Mouse (Mus musculus) mouse embryonic stem cell (cell line): ENCODE results near the gene Ush2a.

Experiments
- in situ Hi-C, 2 experiments: fragments of 300-500 bp; cut with MboI; formaldehyde crosslinking; loops; 1 replicate in 1 of 2; 3 replicates in 1 of 2; pipeline ENCODE4 v1.14.3; 2019 to 2020; ENCODE audit warnings: low sequenced_read_pairs in 2 of 2, low pct_unique_long_range_greater_than_20kb in 1 of 2, mixed read lengths in 1 of 2; ENCODE audit not compliant: unreplicated experiment in 1 of 2

Gene Ush2a

DNA sequence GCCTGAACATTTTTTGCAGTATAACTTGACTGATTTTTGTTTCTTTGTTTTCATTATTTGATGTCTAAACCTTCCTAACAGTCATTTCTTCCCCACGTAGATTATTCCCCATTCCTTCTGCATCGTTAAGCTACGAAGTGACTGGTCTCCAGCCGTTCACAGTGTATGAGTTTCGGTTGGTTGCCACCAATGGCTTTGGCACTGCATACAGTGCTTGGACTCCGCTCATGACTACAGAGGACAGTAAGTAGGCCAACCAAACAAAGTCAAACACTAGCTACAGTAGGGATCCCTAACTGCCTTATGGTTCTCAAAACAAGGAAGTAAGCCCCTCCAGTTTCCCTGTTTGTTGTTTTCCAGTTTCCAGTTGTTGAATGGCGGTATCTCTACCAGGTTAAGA lies 453.1 kb downstream of the Ush2a start:
- in situ Hi-C loops: no loop called here

DNA sequence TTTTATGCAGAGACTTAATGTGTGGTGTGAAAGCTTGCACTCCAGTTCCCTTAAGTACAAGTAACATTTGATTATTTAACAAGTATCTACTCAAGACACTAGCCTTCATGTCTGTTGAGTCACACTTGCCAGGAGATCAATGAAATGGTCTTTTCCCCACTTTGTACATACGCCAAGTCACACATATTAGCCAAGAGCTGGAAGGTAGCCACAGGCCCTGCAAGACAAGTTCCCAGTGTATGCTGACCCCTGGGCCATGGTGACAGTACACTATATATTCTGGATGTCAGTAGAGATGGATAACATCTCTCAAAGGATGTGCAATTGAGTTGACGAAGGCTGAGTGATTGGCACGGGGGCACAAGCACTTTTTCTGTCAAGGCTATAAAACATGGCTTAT lies 455.1 kb downstream of the Ush2a start:
- in situ Hi-C loops: no loop called here

DNA sequence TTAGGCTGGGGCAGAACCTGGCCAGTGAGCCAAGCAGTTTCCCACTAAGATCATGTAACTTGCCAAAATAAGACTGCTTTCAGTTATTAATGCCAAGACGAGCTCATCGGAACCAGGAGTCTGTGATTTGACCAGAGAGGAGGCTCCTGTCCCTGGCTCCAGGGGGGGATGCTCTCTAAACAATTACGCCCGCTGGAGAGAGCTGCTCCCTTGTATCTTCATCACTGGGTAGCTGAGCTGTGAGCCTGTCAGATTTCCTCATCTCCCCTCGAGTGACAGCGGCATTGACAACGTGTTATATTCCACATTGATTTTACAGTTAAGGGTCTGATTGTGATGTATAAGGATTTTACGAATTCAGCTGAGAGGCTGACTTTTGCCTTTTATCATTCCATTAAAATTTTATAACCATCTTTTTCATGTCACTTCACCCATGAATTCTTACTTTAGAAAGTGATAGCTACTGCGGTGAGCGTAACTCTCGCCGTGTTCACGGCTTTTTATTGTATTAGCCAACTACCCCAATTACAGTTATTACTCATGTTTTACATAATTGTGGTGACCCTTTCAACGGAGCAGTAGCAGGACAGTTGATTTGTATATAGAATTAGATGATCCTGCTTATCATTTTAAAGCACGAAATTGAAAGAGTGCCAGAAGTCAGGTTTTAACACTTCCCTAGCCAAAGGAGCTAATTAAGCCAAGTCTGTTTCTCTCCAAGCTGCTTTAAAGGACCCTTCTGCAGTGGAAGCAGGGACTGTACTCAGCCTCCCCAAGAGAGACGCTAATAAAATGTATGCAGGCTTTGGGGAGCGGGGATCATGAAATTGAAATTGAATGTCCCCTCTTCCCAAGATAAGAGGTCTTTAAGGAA lies 463.5 kb downstream of the Ush2a start:
- in situ Hi-C loops: no loop called here

DNA sequence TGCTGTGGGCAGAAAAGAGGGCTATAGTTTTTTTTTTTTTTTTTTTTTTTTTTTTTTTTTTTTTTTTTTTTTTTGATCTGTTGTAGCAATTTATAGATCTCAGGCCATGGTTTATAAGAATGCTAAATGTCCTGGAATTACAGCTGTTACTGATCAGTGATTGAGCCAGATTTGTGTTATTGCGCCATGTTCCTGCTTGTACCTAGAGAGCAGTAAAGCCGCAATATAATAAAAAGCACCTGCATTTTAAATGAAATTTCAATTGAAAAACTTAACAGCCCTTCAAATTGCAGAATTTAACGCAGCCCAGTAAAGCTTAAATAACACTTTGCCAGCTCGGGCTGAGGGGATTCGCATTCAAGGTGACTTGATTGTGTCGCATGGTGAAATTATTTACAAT lies 465.1 kb downstream of the Ush2a start:
- in situ Hi-C loops: no loop called here

DNA sequence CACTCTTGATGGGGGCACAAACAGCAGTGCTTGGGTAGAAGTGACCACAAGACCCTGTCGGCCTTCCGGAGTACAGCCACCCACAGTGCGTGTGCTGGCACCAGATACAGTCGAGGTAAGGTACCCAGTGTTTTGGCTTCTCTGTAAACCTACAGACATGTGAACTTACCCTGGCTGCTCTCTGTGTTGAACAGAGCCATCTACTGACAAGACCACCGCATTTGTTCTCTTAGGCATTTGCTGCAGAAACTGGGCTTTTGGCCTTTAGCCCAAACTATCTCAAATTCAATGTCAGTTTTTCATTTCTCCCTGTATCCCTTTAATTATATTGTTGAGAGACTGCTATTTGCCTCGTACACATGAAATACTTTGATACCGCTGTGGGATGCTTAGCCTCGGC lies 466.8 kb downstream of the Ush2a start:
- in situ Hi-C loops: no loop called here

DNA sequence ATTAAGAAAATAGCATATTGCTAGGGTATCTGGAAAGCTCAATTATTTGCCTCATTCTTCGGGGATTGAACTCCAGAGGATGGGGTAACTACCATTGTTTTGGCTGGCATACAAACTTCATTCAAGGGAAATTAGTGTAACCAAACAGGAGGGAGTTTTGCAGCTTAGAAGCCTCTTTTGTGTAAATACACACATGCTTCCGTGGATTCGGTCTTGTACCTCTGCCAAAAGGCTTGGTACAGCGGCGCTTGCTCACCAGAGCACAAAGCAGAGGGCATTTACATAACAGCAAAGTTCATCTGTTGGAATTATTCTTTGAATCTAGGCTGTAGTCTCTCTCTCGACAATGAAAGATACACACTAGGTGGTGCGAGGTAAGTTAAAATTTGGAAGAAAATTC lies 467.4 kb downstream of the Ush2a start:
- in situ Hi-C loops: no loop called here

DNA sequence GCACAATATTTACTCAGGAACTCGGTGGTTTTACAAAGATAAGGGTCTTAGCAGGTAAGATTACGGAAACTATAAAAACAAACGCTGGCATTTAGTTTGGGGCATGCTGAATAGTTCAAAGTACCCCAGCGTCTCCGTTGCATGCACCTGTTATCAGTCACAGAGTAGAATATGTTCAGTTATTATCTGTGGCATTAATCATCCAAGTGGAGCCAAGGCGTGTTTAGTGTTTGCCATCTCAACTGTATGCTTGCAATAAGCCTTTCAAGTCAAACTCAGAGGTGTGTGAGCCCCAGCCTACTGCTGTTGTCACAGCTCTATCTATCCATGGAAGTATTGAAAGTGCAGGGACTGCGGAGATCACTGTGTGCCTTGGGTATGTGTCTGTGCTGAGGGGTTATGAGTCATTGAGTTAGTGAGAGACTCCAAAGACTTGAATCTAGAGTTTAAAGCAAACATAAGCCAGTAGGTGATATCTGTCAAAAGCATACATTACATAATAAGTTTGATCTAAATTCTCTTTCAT lies 473.0 kb downstream of the Ush2a start:
- in situ Hi-C loops: no loop called here

DNA sequence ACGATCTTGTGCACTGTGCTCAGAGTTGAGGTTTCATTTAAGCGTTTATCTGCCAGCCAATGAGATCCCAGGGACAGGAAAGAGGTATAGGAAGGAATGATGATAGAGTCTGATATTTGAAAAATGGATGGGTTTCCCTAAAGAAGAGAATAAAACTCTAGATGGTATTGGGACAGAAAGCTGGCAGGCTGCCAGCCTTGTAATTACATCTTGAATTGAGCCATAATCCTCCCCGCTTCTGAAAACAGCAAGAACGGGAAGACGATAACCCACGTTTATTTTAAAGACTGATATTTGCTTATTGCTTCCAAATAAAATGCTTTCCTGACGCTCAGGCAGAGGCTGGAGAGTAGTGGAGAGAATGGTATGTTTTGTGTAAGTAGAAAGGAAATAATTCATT lies 481.1 kb downstream of the Ush2a start:
- in situ Hi-C loops: no loop called here

DNA sequence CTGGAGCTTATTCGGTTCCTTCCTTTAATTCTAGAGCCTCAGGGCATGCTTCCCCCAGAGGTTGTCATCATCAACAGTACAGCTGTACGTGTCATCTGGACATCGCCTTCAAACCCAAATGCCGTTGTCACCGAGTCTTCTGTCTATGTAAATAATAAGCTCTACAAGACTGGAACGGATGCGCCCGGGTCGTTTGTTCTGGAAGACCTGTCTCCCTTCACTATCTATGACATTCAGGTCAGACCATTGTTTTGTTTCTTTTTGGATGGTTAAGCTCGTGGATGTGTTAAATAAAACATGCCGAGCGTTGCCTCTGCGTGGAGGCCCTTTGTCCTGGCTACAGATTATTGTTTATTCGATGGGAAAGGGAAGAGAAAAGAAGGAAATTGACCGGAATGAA lies 493.2 kb downstream of the Ush2a start:
- in situ Hi-C loops: no loop called here

DNA sequence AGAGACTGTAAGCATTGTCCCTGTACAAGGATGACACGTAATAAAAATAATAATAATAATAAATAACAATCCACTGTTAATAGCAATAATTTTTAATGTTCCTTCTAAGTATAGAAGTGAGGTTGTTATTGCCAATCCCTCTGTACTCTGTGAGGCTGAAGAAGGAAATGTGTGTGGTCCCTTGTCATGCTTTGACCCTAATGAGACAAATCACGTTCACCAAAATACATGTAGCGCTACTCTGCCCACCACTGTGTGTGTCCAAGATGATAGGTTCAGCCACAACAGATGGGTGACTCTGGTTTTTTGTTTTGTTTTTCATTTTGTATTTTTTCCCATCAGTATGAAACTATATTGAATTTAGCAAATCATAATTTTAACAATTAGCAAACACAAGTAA lies 498.7 kb downstream of the Ush2a start:
- in situ Hi-C loops: no loop called here

DNA sequence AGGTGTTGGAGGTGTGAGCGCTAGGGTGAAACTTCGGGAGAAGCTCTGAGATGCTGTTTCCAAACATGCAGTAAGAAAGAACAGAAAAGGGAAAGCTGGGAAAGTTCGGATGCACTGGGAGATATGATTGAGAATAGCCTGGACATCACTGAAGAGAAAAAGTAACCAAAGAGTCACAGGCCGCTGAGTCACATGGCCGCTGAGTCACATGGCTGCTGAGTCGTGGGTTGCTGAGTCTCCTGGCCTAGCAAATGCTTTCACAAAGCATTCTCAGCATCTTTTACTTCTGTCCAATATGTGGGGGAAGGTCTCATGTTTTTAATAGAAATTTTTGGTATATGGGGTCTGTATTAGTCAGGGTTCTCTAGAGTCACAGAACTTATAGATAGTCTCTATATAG lies 500.6 kb downstream of the Ush2a start:
- in situ Hi-C loops: no loop called here

DNA sequence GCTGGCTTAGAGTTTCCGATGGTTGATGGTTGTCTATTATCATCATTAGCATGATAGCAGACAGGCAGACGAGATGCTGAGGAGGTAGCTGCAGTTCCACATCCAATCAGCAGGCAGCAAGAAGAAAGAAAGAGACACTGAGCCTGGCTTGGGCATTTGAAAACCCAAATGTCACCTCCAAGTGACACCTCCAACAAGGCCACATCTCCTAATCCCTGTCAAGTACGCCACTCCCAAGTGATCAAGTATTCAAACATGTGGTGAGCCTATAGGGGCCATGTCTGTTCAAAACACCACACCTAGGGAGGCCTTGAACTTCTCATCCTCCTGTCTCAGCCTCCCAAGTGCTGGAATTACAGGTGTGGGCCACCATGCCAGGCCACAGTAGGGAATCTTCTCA lies 501.9 kb downstream of the Ush2a start:
- in situ Hi-C loops: no loop called here

DNA sequence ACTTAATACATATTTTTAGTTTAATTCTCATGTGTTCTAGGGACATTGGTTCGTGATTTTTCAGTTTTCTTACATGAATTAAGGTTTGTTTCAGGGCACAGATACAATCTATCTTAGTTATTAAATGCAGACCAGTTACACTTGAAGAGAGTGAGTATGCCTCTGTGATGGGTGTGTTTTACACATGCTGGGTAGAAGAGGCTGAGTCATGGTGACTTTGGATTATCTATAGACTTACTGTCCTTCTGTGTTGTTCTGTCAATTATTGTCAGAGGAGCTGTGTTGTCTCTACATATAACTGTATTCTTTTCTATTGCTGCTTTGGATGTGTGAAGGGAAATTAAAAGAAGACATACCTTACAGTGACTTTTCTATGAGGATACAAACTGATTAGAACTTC lies 509.0 kb downstream of the Ush2a start:
- in situ Hi-C loops: no loop called here

DNA sequence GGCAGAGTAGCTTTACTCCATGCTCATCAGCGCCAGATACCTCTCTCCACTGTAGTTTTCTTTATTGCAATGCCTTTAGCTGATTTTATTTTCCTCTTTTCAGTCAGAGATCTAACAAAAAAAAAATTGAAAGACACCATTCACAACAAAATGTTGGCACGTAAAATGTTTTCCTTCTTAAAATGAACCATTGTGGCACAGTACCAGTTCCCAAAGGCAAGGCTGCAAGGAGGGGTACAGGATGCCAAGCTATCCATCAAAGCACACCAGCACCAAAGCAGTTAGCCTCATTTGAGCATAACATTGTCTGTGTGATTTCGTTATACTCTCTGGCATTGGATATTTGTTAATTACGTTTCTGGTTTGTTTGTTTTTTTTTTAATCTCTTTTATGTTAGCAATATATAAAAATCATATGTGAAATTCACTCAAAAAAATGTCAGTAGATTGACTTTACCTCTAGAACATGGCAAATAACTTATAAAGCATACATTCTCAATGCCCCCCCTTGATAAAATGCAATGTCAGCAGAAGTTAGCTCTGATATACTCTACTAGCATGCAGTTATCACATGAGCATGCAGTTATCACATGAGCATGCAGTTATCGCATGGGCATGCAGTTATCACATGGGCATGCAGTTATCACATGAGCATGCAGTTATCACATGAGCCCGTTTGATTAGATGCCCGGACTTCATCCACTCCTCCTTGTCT lies 510.9 kb downstream of the Ush2a start:
- in situ Hi-C loops: no loop called here

DNA sequence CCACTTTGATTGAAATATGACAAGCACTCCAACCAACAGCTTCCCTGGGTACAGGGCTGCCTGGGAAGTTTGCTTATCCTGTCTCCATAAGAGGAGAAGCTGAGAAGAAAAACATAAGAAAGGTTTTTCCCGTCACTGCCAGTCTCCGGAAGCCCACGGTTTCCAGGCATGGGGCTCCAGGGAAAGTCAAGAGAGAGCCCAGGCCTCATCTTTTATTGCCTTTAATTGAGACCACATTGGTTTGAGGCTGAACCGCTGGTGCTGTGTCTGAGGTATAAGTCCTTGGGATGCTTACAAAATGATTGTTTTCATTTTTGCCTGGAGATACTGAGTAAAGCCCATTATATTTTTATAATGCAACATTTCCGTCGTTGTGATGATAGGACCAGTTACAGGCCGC lies 511.8 kb downstream of the Ush2a start:
- in situ Hi-C loops: no loop called here

DNA sequence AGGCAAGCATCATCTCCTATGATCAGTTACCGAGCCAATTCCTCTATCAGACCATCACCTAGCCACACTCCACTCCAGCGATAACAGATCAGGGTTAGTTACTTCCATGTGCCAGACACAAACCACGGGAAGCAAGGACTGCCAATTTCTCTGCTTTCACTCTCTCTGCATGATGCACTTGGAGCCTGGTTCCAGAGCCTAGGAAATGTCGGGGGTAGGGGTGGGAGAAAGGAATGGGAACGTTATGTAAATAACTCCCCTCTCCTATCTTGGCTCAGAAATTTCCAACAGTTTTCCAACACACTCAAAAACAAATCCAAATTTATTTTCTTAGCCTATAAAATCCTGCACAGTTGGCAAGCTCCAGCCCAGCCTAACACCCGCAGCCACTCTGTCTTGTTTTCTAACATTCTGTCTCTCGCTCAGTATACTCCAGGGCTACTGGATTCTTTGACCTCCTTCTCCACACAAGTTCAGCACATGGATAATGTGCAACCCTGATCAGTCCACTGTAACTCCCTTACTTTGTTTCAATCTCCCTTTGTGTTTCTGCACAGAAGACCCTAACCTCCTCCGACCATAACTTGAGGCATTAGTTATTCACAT lies 515.8 kb downstream of the Ush2a start:
- in situ Hi-C loops: no loop called here

DNA sequence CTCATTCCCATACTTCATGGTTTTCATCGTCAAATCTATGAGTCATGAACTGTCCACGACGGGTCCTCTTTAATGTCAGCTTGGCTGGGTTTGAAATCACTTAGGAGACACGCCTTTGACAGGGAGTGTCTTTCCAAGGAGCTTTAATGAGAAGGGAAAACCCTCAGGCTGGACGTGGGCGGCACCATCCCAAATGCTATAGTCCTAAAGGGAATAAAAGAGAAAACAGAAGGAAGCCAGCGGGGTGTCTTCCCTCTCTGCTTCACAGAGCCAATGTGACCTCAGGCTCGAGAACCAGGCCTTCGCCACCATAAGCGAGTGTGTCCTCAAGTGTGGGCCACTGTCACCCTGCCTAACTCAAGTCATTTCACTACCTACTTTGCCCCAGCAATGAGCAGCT lies 523.2 kb downstream of the Ush2a start:
- in situ Hi-C loops: no loop called here

DNA sequence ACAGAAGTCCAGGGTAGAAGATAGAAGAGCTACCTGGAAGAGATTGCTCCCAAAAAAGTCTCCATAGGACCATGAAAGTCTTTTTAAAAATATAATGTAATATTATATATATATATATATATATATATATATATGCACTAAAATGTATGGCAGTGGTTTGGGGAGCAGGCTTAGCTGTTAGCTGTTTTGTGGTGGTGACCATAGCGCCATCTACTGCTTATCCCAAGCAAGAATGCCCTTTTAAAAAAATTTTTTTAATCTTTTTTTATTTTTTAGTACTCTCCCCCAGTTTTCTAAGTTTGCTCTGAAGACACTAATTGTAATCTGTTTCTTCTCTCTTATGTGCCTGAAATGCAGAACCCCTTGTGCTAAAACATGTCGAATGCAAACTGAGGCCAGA lies 543.2 kb downstream of the Ush2a start:
- in situ Hi-C loops: no loop called here

DNA sequence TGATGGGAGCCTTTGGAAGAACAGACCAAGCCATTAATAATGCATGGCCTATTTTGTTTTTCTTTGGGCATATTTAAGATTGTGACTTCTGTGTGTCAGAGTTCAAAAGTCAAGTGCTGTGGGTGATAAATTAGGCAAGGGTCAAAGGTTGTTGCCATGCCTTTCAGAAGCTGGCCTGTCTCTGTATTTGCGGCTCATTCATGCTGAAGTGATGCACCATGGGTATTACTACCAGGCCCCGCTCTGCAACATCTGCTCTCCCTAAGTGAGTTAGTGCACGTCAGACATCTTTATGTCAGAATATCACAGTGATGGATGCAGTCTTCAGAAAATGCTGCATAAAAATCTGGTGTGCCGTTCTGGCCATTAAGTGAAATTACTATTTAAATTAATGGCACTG lies 544.0 kb downstream of the Ush2a start:
- in situ Hi-C loops: no loop called here
